Mouse (Mus musculus) limb, embryonic 14.5 days (tissue): ENCODE results near the gene Grap2. TPM values are rescaled to one million over a fixed set of nuclear protein-coding genes. Genes with fewer than 3 reads are reported as not detected.
A peak's percentile ranks its signal among the peaks of the same experiment; 100 is the strongest.

Experiments used
- ATAC-seq: fragments of 200-750 bp; cut with Nextera tagmentation; 2 replicates; pipeline ENCODE4 v1.8.0; 2017; ENCODE audit warnings: low read depth, moderate number of reproducible peaks, moderate TSS enrichment; ENCODE audit not compliant: low FRiP score
- DNase-seq: peaks from one replicate; pipeline ENCODE4 v3.0.0-alpha.2; 2015; ENCODE audit warnings: low spot score
- H3K27ac ChIP-seq: fragments of 300-500 bp; sonication (generic); replicated peaks from 2 replicates; pipeline ENCODE4 v1.5.1; 2014; ENCODE audit warnings: low read depth, mild to moderate bottlenecking, low read length, moderate library complexity, mixed read lengths
- H3K27me3 ChIP-seq: fragments of 300-500 bp; sonication (generic); 2 replicates; pipeline ENCODE4 v1.6.1; 2014; ENCODE audit warnings: low read length, mixed read lengths; ENCODE audit not compliant: control insufficient read depth, insufficient read depth
- H3K36me3 ChIP-seq: fragments of 300-500 bp; sonication (generic); 2 replicates; pipeline ENCODE4 v1.6.1; 2014; ENCODE audit warnings: mild to moderate bottlenecking, low read length, moderate library complexity, mixed read lengths; ENCODE audit not compliant: control insufficient read depth, insufficient read depth
- H3K4me1 ChIP-seq: fragments of 300-500 bp; sonication (generic); 2 replicates; pipeline ENCODE4 v1.6.1; 2014; ENCODE audit warnings: antibody characterized with exemption, low read length, mixed read lengths; ENCODE audit not compliant: control insufficient read depth, insufficient read depth
- H3K4me2 ChIP-seq: fragments of 300-500 bp; sonication (generic); replicated peaks from 2 replicates; pipeline ENCODE4 v1.6.1; 2014; ENCODE audit warnings: low read depth, mild to moderate bottlenecking, low read length, moderate library complexity; ENCODE audit not compliant: severe bottlenecking
- H3K4me3 ChIP-seq: fragments of 300-500 bp; sonication (generic); replicated peaks from 2 replicates; pipeline ENCODE4 v1.5.1; 2014; ENCODE audit warnings: low read length
- H3K9ac ChIP-seq: fragments of 300-500 bp; sonication (generic); 2 replicates; pipeline ENCODE4 v1.6.1; 2014; ENCODE audit warnings: mild to moderate bottlenecking, low read depth, low read length, moderate library complexity; ENCODE audit not compliant: severe bottlenecking
- H3K9me3 ChIP-seq: fragments of 300-500 bp; sonication (generic); 2 replicates; pipeline ENCODE4 v1.6.1; 2016; ENCODE audit warnings: low read length; ENCODE audit not compliant: control insufficient read depth
- POLR2A ChIP-seq: fragments of 200-500 bp; IDR thresholded peaks from 2 replicates; pipeline ENCODE4 v1.8.0; 2012; ENCODE audit warnings: inconsistent platforms, mild to moderate bottlenecking, moderate library complexity, borderline replicate concordance; ENCODE audit not compliant: insufficient read depth, insufficient read length; ENCODE audit errors: extremely low read depth
- WGBS: fragments of 180-500 bp; shearing (Covaris S2); extraction: QIAGEN DNeasy Blood & Tissue Kit; methylation state at CpG from one replicate; pipeline ENCODE4 v1.1.7; 2014; 5-methylcytosine and 5-hydroxymethylcytosine counted together
- polyA plus RNA-seq, 2 experiments: library from polyadenylated mRNA; depleted of rRNA in 1 of 2; stranded (reverse) in 1 of 2; unstranded in 1 of 2; fragments of >200 nt; fragmentation: Nextera tagmentation in 1 of 2; extraction: Ambion mirVana in 1 of 2; gene quantifications; 2 replicates each; pipeline versions ENCODE4 v1.2.1 to v1.2.3; 2012 to 2014

Gene Grap2
- polyA plus RNA-seq, 2 experiments: 0.36 to 1.2 TPM

GRCm38 (mm10) chr15:80660963-80661362 lies 88.6 kb downstream of the Grap2 start:
- no peak overlapping the region for H3K9ac ChIP-seq
- no peaks in the 10 kb centered on the region for H3K9me3 ChIP-seq
- H3K4me1 ChIP-seq: no peaks in the 10 kb centered on the region
- DNase-seq: peak; percentile 36
- TF ChIP-seq POLR2A: no peak
- no peak overlapping the region for H3K4me3 ChIP-seq
- 0 out of 2 replicates have a peak overlapping the region, but pooled peaks have one; percentile 1 for H3K27ac ChIP-seq
- WGBS: 50% methylated on average over 4 of the region's 4 CpGs
- no peak overlapping the region for H3K4me2 ChIP-seq
- no peak for ATAC-seq
- H3K36me3 ChIP-seq: no peaks in the 10 kb centered on the region
- no peaks in the 10 kb centered on the region for H3K27me3 ChIP-seq

DNA sequence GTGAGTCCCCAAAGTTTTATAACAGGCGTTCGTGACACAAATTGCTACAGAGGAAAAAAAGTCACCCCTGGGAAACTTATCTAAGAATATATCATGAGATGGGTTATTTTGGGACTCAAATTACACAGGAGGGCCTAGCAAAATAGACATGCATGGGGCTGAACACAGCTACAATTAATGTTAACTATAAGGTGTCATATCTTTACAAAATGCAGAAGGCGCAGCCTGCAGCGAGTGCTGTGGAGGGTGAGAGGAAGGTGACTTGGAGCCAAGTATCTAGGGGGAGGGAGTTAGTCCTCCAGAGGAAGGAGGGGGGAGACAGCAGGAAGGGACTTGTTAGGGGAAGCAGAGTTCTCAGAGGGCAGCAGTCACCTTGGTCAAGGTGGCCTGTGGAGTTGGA lies 92.0 kb downstream of the Grap2 start:
- ATAC-seq (no peak), DNase-seq (no peak)
- Histone ChIP-seq H3K4me3 (no peak overlapping the region), H3K27me3 (no peaks in the 10 kb centered on the region), H3K36me3 (no peaks in the 10 kb centered on the region), H3K4me2 (no peak overlapping the region), H3K27ac (no peak overlapping the region), H3K4me1 (no peaks in the 10 kb centered on the region), H3K9ac (no peak overlapping the region), H3K9me3 (no peaks in the 10 kb centered on the region)
- no peak for TF ChIP-seq POLR2A
- whole genome bisulfite sequencing: 61% methylated on average over 4 of the region's 4 CpGs

- Histone ChIP-seq H3K27ac (no peak within 1 kb of the TSS), H3K9me3 (no peaks in the 10 kb centered on the region), H3K36me3 (no peaks in the 10 kb centered on the region), H3K4me2 (peak within 1 kb of the TSS; percentile 80), H3K9ac (peak within 1 kb of the TSS; percentile 56), H3K27me3 (peaks cover 29% of the 10 kb centered on the region), H3K4me3 (peak within 1 kb of the TSS; percentile 45), H3K4me1 (0 out of 2 replicates have a peak, but pooled peaks cover 8% of the 10 kb centered on the region)
- DNase-seq: no peak
- TF ChIP-seq POLR2A: no peak
- ATAC-seq: 0 out of 2 replicates have a peak, but pooled peaks have one; percentile 23
- 5% methylated on average over 57 of the region's 85 CpGs for WGBS
Measured at GRCm38 (mm10) chr15:80671295-80672252, 99.2 kb downstream of the Grap2 start, which contains the start of gene Fam83f. Fam83f (plus strand) TSS chr15:80671847.

DNA sequence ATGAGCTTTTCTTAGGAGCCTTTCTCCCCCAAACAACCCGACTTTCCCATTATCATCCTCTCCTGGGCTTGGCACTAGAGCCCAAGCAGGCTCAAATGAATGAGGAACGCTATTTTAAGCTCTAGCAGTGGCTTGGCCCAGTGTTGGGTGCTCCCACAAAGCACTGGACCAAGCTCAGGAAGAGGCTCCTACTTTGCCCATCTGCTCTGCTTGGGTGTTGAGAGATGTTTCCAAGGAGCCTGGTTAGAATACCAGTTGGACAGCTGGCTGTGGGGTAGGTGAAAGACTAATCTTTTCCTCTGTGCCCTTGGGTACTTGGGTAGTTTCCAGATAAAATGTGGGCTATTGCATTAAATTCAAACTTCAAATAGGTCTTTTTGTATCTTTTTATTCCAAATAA lies 100.4 kb downstream of the Grap2 start:
- H3K9ac ChIP-seq: no peak overlapping the region
- H3K4me3 ChIP-seq: no peak overlapping the region
- ATAC-seq: no peak
- H3K4me2 ChIP-seq: no peak overlapping the region
- H3K27ac ChIP-seq: no peak overlapping the region
- peaks cover 29% of the 10 kb centered on the region for H3K27me3 ChIP-seq
- TF ChIP-seq POLR2A: no peak
- H3K36me3 ChIP-seq: no peaks in the 10 kb centered on the region
- DNase-seq: no peak
- WGBS: 50% methylated on average over 2 of the region's 2 CpGs
- no peaks in the 10 kb centered on the region for H3K9me3 ChIP-seq
- 0 out of 2 replicates have a peak, but pooled peaks cover 8% of the 10 kb centered on the region for H3K4me1 ChIP-seq

DNA sequence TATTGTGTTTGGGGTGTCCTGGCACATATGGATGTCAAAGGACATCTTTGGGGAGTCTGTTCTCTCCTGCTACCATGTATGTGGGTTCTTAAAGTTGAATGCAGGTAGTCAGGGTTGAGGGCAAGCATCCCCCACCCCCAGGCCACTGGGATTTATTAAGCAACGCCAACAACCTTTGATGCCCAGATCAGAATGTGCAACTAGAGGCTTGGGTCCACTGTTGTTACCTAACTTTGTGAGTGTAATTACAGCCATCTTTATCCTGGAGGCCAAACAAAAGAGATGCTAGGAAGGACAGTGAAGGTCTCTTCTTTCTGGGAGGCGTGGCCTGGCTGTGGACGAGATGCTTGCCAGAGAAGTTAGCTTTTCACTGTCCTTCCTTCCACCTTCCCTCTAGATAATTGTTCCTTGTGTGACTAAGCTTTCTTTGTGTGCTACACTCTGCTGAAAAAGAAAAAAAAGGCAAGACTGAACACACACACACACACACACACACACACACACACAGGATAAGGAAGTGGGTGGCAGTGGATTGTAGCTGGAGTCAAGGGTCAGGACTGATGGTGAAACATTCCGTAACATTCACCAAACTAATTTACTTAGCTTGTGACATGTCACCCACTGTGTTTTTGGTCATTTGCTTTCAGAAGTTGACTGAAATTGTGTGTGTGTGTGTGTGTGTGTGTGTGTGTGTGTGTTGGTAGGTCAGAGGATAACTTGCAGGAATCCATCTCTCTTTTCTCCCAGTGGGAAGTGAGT lies 101.1 kb downstream of the Grap2 start:
- H3K9ac ChIP-seq: no peak overlapping the region
- H3K36me3 ChIP-seq: no peaks in the 10 kb centered on the region
- H3K27ac ChIP-seq: no peak overlapping the region
- DNase-seq (no peak), ATAC-seq (no peak)
- 0 out of 2 replicates have a peak, but pooled peaks cover 8% of the 10 kb centered on the region for H3K4me1 ChIP-seq
- no peak overlapping the region for H3K4me2 ChIP-seq
- peaks cover 29% of the 10 kb centered on the region for H3K27me3 ChIP-seq
- no peak overlapping the region for H3K4me3 ChIP-seq
- 72% methylated on average over 4 of the region's 4 CpGs for WGBS
- no peaks in the 10 kb centered on the region for H3K9me3 ChIP-seq
- no peak for TF ChIP-seq POLR2A
